Mouse (Mus musculus) T-helper 2 cell (primary cell): ENCODE data around the gene Eif4g2.

Source experiments
- in situ Hi-C: fragments of 300-600 bp; cut with MboI, MseI; formaldehyde crosslinking; loops from one replicate; pipeline ENCODE4 v1.15.1; 2025; ENCODE audit warnings: high pct_unique_total_duplicates

Gene Eif4g2

DNA sequence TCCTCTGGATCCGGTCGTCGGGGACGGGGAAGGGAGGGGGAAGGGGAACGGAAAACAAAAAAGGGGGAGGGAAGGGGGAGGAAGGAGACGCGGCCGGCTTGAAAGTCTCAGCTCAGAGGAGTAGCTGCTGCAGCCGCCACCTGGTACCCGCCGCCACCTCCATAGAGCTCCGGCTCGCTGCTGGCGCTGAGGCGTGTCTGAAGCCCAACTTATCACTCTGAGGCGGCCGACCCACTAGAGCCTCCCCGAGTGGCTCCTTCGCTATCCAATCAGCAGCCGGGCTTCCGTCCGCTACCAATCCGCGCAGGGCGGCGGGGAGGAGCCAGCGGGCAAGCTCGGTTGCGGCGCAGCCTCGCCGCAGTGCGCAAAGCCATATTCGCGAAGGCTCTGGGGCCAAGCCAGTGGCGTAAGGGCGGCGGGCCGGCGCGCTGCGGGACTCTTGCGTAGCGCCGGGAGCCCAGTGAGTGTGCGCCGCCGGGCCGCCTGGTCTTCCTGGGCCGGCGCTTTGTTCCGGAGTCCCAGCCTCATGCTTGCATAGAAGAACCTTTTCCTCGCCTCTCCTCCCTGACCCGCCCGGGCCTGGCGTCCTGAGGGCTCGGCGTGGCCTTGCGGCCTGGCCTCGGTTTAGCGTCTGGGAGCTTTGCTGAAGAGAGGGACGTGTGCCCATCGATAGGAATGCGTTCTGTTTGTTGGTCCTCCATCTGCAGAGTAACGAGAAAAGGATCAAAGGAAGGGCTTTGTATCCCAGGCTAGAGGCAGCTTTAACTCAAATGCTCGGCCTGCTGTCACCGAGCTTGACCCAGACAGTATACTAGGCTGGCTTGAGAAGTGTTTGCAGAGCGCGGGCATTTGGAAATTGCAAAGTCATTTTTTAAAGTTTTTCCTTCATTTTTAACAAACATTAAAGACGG is at the start of gene Eif4g2:
TSS of gene Eif4g2 (minus strand) at position 209 of the 911 bp plus-strand sequence.
- in situ Hi-C loops, result loop anchor here (5.0 kb wide), 1 partner anchor 39 kb away; no protein-coding TSS in a partner anchor

DNA sequence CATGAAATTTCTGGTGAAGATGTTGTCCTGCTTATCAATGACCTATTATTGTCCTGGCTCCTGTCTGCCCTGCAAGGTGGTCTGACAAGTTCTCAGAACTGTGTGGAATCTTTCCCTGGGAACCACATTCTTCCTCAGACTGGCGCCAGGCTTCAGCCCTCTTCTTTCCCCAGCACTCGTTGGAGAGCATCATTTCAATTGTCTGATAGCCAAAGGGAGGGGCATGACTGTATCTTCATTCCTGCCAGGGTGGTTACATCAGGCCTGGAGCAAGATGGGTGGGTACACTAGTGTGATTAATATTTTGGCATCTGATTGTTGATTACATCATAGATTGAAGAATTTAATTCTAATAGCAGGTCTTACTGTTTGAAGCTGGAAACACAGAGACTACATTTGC is 49.8 kb upstream of the Eif4g2 start:
- in situ Hi-C loops, result no loop called here

DNA sequence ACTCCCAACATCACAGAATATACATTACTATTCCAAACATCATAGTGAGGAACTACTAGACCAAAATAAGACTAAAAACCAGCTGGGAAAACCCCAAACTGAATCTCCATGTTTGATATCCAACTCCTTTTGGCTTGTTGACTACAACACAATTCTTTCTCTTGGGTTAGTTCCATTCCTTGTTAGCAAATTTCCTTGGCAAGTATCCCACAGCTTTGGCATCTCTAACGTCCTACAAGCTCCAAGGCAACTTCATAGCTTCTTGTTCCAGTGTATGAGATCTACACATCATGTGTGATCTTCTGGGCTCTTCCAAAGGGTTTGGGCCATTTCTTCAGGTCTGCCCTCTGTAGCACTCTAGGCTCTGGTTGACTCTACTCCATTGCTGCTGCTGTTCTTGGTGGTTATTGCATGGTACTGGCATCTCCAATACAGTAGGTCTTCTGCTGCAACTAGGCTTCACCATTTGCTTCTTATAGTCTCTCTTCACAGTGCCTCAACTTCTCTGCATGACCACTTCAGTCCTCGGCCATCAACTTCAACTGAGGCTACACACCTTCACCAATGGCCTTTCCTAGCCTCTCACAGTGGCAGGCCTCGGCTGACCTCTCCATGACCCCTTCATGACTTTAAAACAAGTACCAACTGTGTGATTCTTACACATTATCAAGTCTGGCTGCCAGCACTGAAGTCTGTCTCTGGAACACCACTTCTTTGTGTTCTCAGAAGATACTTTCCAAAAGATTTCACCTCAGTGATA is 44.0 kb upstream of the Eif4g2 start:
- in situ Hi-C loops, result no loop called here

DNA sequence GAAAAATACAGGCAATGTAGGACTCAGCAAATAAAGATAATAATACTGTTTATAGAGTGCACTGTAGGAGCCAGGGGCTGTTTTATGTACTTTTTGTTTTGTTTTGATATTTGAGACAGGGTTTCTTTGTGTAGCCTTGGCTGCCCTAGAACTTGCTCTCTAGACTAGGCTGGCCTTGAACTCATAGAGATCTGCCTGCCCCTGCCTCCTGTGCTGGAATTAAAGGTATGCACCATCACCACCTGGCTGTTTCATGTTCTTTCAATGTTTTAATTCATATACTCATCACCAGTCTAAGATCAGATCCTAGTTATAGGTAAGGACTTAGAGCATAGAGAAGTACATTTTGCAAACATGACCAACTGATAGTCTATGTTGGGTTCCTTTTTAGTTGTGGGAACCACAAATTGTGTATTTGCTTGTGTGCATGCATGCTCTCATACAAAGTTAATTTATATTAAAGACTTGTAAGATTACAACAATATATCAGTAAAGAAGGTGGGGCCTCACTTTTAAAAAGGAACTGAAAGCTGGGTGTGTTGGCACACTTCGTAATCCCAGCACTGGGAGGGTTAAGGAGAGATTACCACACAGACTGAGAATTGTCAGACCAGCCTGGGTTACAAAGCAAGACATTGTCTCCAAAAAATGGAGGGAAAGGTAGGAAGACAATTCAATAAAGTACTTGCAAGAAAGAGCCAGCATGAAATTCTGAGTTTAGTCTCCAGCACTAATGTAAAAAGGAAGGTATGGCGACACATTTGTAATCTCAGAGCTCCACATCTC is 41.1 kb upstream of the Eif4g2 start:
- in situ Hi-C loops, result loop anchor here (5.0 kb wide), 1 partner anchor 42 kb away; the partner anchor contains the start of gene Eif4g2

DNA sequence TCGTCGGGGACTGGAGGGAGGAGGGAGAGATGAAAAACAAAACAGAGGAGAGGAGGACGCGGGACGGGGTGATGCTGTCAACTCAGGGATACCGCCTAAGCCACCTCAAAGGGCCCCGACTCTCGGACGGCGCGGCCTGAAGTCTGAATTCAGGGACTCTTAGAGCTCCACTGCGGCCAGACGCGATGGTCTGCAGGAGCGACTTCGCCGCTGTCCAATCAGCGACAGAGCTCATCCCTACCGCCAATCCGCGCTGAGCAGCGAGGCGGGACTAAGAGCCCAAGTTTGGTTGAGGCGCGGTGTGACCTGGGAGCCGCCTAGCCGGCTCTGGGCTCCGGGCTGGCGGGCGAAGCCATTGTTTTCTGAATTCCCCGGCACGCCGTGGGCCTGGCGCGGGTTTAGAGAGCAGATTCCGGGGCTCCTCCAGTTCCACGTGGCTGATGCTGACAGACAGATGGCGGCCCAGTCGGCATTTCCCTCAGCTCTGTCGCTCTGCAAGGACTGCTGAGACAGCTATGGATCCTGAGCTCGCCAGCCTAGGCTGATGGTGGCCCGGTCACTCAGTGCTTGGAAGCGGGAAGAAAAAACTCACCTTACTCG is 39.8 kb upstream of the Eif4g2 start:
- in situ Hi-C loops, result loop anchor here (5.0 kb wide), 1 partner anchor 40 kb away; the partner anchor contains the start of gene Eif4g2

DNA sequence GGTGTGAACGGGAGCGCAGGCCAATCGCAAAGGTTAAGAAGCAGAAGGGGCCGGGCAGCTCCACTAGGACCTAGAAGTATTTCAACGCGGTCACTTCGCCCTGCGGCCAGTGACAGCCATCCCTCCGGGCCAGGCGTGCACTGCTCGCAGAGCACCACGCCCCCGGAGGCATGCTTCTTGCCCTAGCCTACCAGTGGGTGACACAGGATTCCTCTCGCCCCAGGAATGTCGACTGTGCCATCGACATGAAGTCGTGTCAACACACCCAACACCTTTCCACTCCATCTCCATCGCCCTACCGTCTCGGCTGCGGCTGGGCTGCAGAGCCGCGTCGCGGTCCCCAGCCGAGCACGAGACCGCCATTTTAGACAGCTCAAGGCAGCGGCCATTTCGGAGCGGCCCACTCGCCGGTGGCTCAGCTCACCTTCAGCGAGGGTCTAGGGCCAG is 39.3 kb upstream of the Eif4g2 start:
- in situ Hi-C loops, result loop anchor here (5.0 kb wide), 1 partner anchor 40 kb away; the partner anchor contains the start of gene Eif4g2

DNA sequence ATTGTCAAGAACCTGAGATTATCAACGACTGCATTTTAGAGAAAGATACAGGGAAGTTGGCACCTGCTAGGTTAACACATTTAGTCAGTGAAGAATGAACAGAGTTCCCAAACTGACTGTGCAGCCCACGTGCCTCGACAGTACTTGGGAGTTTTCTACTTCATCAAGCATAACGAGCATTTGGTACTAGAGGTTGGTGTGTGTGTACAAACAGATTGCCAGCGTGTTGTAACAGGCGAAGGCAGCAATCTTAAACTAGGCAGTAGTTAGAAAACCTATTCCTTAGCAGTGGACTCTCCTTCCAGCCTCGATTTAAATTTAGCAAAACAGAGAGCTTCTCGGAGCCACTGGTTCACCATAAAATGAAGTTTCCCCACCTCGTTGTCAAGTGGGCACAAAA is 38.7 kb upstream of the Eif4g2 start:
- in situ Hi-C loops, result loop anchor here (5.0 kb wide), 1 partner anchor 39 kb away; the partner anchor contains the start of gene Eif4g2

DNA sequence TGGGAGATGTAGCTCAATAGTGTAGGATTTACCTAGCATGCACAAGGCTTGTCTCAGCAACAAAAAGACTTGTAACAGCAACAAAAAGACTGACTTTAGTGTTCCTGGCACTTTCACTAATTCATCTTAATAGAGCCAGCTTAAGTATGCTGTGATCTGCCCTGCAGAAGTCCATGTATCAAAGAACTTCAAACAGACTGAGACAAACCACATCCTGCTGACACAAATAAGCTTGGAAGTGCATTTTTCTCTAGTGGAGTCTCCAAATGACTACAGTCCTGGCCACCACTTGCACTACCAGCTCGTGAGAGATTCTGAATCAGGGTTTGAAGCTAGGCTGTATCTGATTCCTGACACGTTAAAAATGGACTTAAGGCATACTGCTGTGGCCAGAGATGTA is 26.7 kb upstream of the Eif4g2 start:
- in situ Hi-C loops, result no loop called here

DNA sequence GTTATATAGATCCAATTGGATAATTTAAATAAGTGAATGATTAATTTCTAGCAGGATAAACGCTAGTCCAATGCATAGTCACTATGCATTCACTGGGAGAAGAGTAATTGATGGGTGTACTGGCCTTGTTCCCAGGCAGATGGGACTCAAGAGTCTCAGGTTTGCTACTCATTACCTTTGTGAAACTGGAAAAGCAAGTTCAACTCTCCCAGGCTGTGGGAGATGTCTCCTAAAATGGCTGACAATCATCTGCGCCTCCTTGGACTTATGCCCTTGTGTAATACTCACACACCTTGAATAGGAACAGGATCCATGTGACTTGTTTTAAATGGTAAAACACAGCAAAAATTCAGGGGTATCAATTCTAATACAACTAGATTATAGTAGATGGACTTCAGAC is 26.3 kb upstream of the Eif4g2 start:
- in situ Hi-C loops, result no loop called here

DNA sequence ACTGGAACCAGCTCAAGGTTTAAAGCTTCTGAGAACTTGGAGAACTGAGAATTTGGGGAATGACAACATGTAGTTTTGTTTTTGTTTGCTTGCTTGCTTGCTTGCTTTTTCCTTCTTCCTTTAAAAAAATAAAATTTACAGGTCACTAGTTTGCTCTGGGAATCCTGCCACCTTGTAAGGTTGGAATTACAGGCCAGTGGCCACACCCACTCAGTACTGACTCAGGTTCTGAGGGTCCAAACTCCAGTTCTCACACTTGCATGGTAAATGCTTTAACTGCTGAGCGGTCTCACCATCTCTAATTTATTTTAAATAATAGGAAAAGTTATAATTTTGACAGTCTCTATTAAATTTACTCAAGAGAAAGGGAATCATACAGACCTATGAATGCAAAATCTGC is 15.4 kb upstream of the Eif4g2 start:
- in situ Hi-C loops, result no loop called here

DNA sequence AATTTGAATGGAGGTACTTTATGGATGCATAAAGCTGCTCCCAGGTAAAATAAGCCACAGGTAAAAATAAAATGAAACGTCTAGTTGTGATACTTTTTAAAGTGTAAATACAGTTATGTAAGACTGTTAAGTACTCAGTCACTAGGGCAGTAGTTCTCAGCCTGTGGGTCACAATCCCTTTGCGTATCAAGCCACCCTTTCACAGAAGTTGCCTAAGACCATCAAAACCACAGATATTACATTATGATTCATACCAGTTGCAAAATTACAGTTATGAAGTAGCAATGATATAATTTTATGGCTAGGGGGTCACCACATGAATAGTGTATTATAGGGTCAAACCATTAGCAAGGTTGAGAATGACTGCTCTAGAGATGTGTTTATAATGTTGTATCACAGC is 12.3 kb upstream of the Eif4g2 start:
- in situ Hi-C loops, result no loop called here

DNA sequence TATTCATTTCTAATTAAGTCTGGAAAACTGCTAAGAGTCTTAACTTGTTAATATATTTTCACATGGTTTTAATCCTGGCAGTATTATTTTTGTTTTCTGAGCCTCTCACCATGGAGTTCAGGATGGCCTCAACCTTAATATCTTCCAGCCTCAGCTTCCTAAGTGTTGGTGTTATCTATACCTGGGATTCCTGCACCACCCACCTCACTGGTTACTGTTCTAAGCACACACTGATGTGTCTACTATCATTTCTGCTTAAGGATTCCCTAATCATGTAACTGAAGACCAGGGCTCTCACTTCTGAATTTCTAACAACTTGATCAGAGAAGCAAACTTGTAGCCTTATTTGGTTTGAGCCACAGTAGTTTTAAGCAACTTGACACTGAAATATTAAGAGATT is 2.3 kb upstream of the Eif4g2 start:
- in situ Hi-C loops, result no loop called here

DNA sequence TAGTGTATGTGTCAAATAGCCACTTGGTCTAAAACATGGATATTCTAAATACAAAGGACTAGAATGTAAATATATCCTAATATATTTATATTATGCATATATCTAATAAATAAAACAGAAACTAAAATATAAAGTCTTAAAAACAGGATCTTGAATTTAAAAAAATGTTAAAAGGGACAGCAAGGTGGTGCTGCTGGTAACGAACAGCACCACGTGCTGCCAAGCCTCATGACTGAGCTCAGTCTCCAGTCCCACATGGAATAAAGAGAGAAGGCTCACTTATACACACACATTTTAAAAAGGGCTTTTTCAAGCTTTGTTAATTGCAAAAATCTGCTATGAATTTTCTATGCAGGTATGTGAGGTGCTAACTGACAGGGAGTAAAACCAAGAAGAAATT is 1.6 kb upstream of the Eif4g2 start:
- in situ Hi-C loops, result loop anchor here (5.0 kb wide), 1 partner anchor 38 kb away; no protein-coding TSS in a partner anchor

DNA sequence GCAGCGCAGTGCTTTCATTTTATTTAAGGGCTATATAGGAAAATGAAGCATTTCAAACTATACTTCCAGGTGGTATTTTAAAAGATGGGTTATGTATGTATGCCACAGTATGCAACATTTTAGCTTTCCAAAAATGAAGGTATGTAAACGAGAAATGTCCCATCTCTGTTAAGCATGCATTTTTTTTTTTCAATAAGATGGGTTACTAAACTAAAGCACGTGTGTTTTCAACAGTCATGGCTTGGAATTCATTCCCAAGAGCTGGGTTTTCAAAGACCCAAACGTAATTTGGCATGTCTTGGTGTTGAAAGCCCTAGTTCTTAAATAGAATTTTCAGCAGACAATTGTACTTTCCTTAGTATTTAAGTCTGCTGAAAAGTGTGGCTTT is 897 bp upstream of the Eif4g2 start:
- in situ Hi-C loops, result loop anchor here (5.0 kb wide), 1 partner anchor 39 kb away; no protein-coding TSS in a partner anchor

DNA sequence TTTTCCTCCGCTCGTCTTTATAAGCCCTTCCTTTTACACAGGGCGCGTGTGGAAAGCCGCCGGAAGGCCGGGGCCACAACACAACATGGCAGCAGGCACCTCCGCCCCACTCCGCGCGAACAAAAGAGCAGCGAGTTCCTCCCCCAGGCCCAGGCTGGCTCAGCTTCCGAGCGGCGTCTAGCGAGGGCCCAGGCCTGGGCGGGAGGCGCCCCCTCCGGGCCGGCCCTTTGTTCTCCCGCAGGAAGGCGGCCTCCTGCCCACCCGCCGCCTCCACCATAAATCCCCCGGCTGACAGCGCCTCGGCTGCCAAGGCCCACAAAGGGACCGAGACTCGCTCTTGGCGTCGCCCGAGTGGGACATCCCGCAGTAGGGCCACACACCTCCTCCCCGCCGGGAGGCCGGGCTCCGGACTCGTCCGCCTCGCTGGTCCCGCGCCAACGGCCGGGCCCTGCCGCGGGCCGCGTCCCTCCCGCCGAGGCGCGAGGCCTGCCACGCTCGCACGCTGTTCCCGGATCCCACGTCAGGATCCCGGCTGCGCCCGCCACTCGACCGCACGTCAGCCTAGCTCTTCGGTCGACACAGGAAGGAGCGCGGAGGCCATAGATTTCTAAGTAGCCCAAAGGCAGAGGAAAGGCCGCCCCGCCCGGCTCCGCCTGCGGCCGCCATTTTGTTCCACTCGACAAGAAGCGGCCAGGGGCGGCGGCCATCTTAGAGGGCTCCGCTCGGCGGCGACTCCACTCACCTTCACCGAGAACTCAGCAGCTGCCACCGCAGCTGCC is 598 bp downstream of the Eif4g2 start:
- in situ Hi-C loops, result loop anchor here (5.0 kb wide), 1 partner anchor 40 kb away; no protein-coding TSS in a partner anchor

DNA sequence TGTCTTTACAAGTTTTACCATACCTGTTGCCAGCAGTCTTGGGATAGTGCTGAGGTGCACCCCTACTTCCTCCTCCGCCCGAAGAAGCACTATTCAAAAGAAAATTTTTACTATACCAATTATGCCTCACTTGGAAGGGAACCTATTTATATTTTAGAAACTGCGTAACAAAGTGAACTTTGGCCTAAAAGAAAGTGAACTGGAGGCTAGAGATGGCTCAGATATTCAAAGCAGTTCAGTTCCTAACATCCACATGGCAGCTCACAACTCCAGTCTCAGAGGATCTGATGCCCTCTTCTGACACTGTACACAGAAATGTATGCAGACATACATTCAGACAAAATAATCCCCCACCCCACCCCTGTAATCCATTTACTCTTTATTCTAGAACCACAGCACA is 2.0 kb downstream of the Eif4g2 start:
- in situ Hi-C loops, result loop anchor here (5.0 kb wide), 1 partner anchor 41 kb away; no protein-coding TSS in a partner anchor

DNA sequence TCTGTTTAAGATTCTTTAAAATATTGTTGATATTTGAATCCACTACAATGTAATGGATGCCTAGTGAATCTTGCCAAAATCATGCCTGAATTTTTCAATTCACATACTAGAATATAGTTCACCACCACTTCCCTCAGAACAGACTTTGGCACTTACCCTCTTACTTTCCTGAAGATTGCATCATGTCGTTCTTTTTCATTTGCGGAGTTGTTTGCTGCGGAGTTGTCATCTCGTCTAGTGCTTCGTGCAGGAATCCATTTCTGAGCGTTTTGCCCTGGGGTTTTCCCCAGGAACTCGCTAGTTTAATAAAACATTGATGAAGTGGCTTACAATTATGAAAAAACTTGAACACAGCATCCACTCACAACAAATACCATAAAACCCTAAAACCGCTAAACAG is 2.8 kb downstream of the Eif4g2 start:
- in situ Hi-C loops, result loop anchor here (5.0 kb wide), 1 partner anchor 42 kb away; no protein-coding TSS in a partner anchor

DNA sequence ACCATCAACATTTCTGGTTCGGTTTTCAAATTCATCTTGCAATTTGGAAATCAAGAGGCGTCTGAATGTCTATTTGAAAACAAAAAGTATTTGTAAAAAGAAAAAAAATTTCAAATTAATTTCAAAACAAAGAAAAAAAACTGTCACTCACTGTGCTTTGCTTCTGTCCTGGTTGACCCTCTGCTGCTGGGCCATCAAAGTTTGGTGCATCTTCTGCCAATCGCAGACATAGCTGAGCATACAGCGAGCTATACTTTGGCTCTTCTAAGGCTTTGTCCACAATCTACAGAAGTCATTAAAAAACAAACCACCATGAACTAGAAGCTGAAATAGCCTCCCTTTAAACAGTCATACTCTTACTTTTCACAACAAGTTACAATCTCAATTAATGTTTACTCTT is 4.6 kb downstream of the Eif4g2 start:
- in situ Hi-C loops, result no loop called here

DNA sequence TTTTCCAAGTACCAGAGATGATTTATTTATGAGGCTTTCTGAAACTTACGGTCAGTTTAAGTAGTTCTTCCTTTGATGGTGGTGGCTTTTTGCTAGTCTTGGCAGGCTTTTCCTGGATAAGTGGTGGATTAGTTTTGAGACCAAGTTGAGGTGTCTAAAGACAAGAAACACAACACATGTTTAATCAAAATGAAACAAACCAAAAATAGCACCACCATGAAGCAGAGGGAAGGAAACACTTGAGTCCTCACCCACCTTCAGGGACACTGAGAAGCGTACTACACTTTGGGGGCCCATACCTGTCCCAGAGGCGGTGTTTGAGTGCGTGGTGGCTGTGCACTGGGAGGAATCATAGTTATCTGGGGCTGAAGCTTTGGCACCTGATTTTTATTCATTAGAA is 7.5 kb downstream of the Eif4g2 start:
- in situ Hi-C loops, result no loop called here

DNA sequence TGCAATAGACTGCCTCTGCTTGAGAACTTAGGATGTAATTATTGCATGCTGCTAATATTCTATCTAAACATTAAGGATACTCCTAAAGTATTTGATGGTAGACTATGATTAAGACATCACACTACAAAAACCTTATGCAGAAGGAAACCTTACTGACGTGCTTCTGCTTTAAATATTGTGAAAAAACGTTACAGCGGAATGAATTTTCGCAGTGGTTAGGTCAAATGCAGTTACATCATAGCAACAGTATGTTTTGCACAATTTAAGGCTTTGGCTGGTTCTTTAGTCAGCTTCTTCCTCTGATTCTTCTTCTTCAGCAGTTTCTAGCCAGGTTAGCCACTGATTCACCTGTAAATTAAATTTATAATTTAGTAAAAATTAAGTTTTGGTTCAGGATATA is 10.4 kb downstream of the Eif4g2 start:
- in situ Hi-C loops, result no loop called here
